Mouse (Mus musculus) embryonic facial prominence, embryonic 12.5 days (tissue): ENCODE measurements around the gene Gna15. TPM values are rescaled to one million over a fixed set of nuclear protein-coding genes. Genes with fewer than 3 reads are reported as not detected.

Experiments
- ATAC-seq: fragments of 200-750 bp; cut with Nextera tagmentation; 2 replicates; pipeline ENCODE4 v1.8.0; 2017; ENCODE audit not compliant: insufficient number of reproducible peaks, insufficient read depth, low FRiP score, low TSS enrichment
- H3K27ac ChIP-seq: fragments of 300-500 bp; sonication (generic); 2 replicates; pipeline ENCODE4 v1.5.1; 2016; ENCODE audit warnings: mild to moderate bottlenecking
- H3K27me3 ChIP-seq: fragments of 300-500 bp; sonication (generic); 2 replicates; pipeline ENCODE4 v1.6.1; 2016; ENCODE audit warnings: mild to moderate bottlenecking, moderate library complexity
- H3K36me3 ChIP-seq: fragments of 300-500 bp; sonication (generic); 2 replicates; pipeline ENCODE4 v1.6.1; 2016; ENCODE audit warnings: mild to moderate bottlenecking
- H3K4me1 ChIP-seq: fragments of 300-500 bp; sonication (generic); 2 replicates; pipeline ENCODE4 v1.6.1; 2016
- H3K4me2 ChIP-seq: fragments of 300-500 bp; sonication (generic); replicated peaks from 2 replicates; pipeline ENCODE4 v1.6.1; 2016; ENCODE audit warnings: mild to moderate bottlenecking, moderate library complexity
- H3K4me3 ChIP-seq: fragments of 300-500 bp; sonication (generic); 2 replicates; pipeline ENCODE4 v1.5.1; 2016; ENCODE audit warnings: mild to moderate bottlenecking
- H3K9ac ChIP-seq: fragments of 300-500 bp; sonication (generic); 2 replicates; pipeline ENCODE4 v1.6.1; 2016; ENCODE audit warnings: mild to moderate bottlenecking, moderate library complexity
- H3K9me3 ChIP-seq: fragments of 300-500 bp; sonication (generic); 2 replicates; pipeline ENCODE4 v1.6.1; 2016; ENCODE audit warnings: mild to moderate bottlenecking, moderate library complexity
- WGBS: fragments of 180-500 bp; shearing (Covaris S2); methylation state at CpG from one replicate; pipeline ENCODE4 v1.1.7; 2016; 5-methylcytosine and 5-hydroxymethylcytosine counted together
- polyA plus RNA-seq: library from polyadenylated mRNA; unstranded; fragments of >200 nt; fragmentation: Nextera tagmentation; extraction: Ambion mirVana; gene quantifications from 2 replicates; pipeline ENCODE4 v1.2.1, GENCODE M21; 2016

Gna15 gene
- polyA plus RNA-seq, 1 experiment from 2014 or later = 0.86 TPM

DNA sequence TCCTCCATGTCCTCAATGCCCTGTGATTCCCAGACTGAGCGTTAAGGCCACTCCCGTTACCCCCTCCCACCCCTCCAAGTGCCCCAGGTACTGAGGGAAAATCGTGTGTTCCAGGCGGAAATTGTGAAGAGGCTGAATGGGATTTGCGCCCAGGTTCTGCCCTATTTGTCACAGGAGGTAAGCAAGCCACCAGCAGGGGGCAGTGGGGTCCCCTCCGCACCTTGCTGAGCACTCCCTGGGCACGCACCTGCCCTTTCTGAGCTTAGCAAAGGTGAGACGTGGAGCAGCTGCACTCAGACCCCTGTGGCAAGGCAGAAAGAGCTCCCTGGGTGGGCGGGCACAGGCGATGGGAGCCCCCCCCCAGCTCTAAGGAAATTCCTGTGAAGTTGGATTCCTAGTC lies 40.7 kb upstream of the Gna15 start:
- H3K9ac ChIP-seq = no peak overlapping the region
- H3K27ac ChIP-seq = peak overlapping the region; percentile 38; the same call in 1 of the 2 replicates
- WGBS = 9% methylated on average over 10 of the region's 10 CpGs
- peaks cover 38% of the 10 kb centered on the region for H3K36me3 ChIP-seq
- no peak for ATAC-seq
- no peak overlapping the region for H3K4me2 ChIP-seq
- peaks cover 75% of the 10 kb centered on the region for H3K4me1 ChIP-seq
- H3K4me3 ChIP-seq = no peak overlapping the region
- no peaks in the 10 kb centered on the region for H3K27me3 ChIP-seq
- H3K9me3 ChIP-seq = no peaks in the 10 kb centered on the region

- Histone ChIP-seq H3K9ac (peak overlapping the region; percentile 37; the same call in 1 of the 2 replicates), H3K4me1 (peaks cover 70% of the 10 kb centered on the region), H3K27me3 (no peaks in the 10 kb centered on the region)
These were observed 40.2 kb upstream of the Gna15 start for GRCm38 (mm10) chr10:81564216-81564615.

GRCm38 (mm10) chr10:81563481-81563880 lies 39.5 kb upstream of the Gna15 start:
- Histone ChIP-seq H3K4me2 (peak overlapping the region; percentile 42; the same call in 1 of the 2 replicates), H3K27ac (peak overlapping the region; percentile 51; the same call in 1 of the 2 replicates), H3K36me3 (peaks cover 38% of the 10 kb centered on the region), H3K4me3 (0 out of 2 replicates have a peak overlapping the region, but pooled peaks have one; percentile 16), H3K4me1 (peaks cover 67% of the 10 kb centered on the region), H3K9me3 (no peaks in the 10 kb centered on the region), H3K27me3 (no peaks in the 10 kb centered on the region), H3K9ac (no peak overlapping the region)
- 18% methylated on average over 6 of the region's 6 CpGs for WGBS
- no peak for ATAC-seq

More at GRCm38 (mm10) chr10:81564216-81564615, 40.2 kb upstream of the Gna15 start:
- peaks cover 38% of the 10 kb centered on the region for H3K36me3 ChIP-seq
- peak overlapping the region; percentile 72 for H3K27ac ChIP-seq
- 5% methylated on average over 10 of the region's 10 CpGs for WGBS
- H3K4me2 ChIP-seq = peak overlapping the region; percentile 42
- no peak for ATAC-seq
- no peaks in the 10 kb centered on the region for H3K9me3 ChIP-seq
- H3K4me3 ChIP-seq = peak overlapping the region; percentile 16

DNA sequence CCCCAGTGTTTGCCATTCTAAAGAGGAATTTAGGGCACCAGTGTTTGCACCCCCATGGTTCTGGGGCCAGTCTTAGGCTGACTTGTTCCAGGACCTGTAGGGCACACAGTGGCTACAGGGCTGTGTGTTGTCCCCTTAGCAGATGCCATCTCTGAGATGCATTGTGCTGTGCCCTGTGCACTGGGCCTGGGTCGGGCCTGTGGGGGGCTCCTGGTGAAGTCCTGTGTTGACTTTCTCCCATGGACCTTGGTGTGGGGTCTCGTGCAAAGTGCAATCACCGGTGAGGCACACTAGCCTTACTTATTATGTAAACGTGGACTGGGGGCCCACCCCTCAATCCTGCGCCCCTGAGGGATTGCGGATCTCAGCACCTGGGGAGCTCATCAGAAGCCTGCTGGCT lies 38.4 kb upstream of the Gna15 start:
- no peak overlapping the region for H3K4me2 ChIP-seq
- no peak overlapping the region for H3K4me3 ChIP-seq
- WGBS = 76% methylated on average over 6 of the region's 6 CpGs
- H3K4me1 ChIP-seq = peaks cover 57% of the 10 kb centered on the region
- ATAC-seq = no peak
- H3K9me3 ChIP-seq = no peaks in the 10 kb centered on the region
- no peak overlapping the region for H3K9ac ChIP-seq
- H3K27ac ChIP-seq = no peak overlapping the region
- peaks cover 38% of the 10 kb centered on the region for H3K36me3 ChIP-seq
- no peaks in the 10 kb centered on the region for H3K27me3 ChIP-seq

DNA sequence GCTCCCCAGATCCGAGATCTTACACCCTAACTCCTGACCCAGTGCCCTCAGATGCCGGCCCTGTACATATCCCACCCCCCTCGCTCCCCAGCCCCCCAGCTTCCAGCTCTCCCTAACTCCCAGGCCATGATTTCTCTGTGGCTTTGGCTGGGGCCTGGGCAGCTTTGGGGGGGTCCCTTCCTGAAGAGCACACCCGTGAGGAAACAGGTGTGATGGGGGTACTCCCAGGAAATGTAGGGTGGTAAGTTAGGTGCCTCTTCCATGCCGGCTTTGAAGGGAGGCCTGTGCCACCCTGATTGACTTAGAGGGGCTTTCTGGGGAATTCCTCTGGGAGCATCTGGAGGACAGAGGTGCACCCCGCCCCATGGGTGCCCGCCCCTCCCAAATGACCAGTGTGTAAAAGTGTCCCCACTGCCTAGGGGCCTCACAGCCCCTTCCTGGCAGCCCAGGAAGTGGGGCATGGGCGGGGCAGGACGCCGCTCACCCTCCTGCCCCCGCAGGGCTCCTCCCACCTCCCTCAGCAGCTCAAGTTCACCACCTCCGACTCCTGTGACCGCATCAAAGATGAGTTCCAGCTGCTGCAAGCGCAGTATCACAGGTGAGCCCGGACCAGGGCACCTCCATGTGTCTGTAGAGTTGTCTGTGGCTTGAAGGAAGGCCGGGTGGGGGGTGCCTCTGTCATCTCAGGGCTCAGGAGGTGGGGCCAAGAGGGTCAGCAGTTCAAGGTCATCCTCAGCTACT lies 36.9 kb upstream of the Gna15 start:
- Histone ChIP-seq H3K4me1 (peaks cover 54% of the 10 kb centered on the region), H3K9me3 (no peaks in the 10 kb centered on the region), H3K4me3 (peak overlapping the region; percentile 96), H3K9ac (peak overlapping the region; percentile 98), H3K4me2 (peak overlapping the region; percentile 91), H3K27ac (peak overlapping the region; percentile 93), H3K27me3 (no peaks in the 10 kb centered on the region), H3K36me3 (peaks cover 25% of the 10 kb centered on the region)
- 11% methylated on average over 16 of the region's 16 CpGs for WGBS
- ATAC-seq = no peak

DNA sequence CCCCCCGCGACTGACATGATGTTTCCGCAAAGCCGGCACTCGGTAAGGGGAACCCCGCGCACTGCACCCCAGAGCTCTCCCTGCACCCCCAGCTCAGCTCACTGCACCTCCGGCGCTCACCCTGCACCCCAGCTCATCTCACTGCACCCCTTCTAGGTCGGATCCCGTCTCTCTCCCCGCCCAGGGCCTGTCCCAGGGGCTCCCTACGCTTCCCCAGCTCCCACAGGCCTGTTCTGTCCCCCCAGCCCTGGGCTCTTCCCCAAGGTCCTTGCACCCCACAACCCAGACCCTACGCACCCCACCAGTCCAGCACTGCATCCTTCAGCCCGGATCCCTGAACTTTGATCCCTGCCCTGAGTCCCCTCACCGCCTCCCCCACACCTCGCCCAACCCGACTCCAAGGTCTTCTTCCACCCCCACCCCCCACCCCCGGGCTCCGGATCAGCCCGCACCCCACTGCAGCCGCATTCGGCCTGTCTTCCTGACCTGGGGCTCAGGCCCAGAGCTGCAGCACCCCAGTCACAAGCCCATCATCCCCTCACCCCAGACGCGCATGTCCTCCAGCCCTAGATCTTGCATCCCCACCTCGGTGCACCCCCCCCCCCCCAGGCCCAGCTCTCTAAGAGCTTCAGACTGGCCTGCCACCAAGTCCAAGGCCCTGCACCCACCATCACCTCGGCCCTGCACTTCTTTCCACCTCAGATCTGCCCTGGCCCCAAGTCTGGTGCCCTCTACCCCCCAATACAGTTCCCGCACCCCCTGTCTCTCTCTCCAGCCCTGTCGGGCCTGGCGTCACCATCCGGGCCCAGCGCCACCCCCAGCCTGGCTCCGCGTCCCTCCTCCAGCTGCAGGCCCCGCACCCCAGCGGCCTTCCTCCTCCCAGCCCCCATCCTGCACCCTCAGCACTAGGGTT lies 35.9 kb upstream of the Gna15 start:
- Histone ChIP-seq H3K4me1 (peaks cover 45% of the 10 kb centered on the region), H3K9me3 (no peaks in the 10 kb centered on the region), H3K27ac (peak overlapping the region; percentile 93), H3K4me3 (peak overlapping the region; percentile 96), H3K36me3 (peaks cover 15% of the 10 kb centered on the region), H3K27me3 (no peaks in the 10 kb centered on the region), H3K9ac (peak overlapping the region; percentile 98), H3K4me2 (peak overlapping the region; percentile 91)
- no peak for ATAC-seq
- WGBS = 1% methylated on average over 32 of the region's 36 CpGs

DNA sequence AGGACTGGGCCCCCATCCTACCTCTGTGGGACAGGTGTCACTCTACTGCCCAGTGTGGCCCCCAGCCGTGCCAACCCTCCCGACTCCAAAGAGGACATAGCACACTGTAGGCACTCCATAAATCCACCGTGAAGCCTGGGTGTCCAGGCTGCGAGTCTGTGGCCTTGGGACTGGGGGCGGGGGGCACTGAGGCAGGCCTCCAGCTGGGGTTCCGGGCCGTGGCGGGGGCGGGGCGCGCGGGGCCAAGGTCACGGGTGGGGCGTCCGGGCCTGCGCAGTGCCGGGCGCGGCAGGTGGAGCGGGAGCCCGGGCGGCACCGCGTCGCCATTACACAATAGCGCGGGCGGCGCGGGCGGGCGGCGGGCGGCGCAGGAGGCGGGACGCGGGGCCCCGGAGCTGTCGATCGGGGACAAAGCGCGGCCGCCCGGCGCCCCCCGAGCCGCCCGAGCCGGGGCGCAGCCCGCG lies 35.2 kb upstream of the Gna15 start, which contains the start of gene Aes:
Aes (plus strand) TSS at position 326 of the 464 bp plus-strand sequence.
- 0 out of 2 replicates have a peak, but pooled peaks have one; percentile 12 for ATAC-seq
- Histone ChIP-seq H3K4me2 (peak within 1 kb of the TSS; percentile 91), H3K36me3 (peaks cover 12% of the 10 kb centered on the region), H3K27ac (peak within 1 kb of the TSS; percentile 93), H3K9me3 (no peaks in the 10 kb centered on the region), H3K9ac (peak within 1 kb of the TSS; percentile 98), H3K27me3 (no peaks in the 10 kb centered on the region), H3K4me3 (peak within 1 kb of the TSS; percentile 96), H3K4me1 (peaks cover 39% of the 10 kb centered on the region)
- WGBS = under 1% methylated on average over 26 of the region's 53 CpGs

DNA sequence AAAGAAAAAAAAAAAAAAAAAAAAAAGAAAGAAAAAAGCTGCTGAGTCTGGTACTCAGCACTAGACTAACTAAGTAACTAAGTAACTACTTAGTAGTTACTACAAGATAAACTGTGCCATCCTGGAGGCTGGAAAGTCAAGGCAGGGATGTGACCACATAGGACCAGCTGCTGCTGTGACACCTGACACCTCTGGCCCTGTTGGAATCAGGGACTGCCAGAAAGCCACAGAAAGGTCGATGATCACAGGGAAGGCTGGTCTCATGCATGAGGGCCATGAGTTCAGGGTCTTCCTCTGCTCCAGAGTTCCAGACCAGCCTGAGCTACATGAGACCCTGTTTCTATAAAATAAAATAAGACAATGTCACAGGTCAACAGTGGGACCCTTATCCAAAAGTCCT lies 33.5 kb upstream of the Gna15 start:
- Histone ChIP-seq H3K4me3 (no peak overlapping the region), H3K4me1 (peaks cover 21% of the 10 kb centered on the region), H3K9me3 (no peaks in the 10 kb centered on the region), H3K36me3 (peaks cover 7% of the 10 kb centered on the region), H3K27ac (no peak overlapping the region), H3K4me2 (no peak overlapping the region), H3K9ac (no peak overlapping the region), H3K27me3 (no peaks in the 10 kb centered on the region)
- 31% methylated on average over 1 of the region's 1 CpGs for WGBS
- ATAC-seq = no peak

DNA sequence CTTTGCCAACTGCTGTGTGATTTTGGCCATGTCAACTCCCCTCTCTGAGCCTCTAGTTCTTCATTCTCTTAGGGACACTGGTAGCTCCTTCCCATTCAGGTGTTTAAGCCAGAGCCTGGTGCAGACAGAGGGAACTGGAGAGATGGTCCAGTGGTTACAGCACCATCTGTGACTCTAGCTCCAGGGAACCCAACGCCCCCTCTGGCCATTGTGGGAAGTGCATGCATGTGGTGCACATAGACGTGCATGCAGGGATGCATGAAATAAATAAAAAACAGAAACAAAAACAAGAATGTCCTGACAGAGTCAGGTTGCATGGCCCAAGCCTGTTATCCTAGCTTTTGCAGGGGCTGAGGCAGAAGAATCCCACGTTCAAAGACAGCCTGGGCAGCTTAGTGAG lies 32.3 kb upstream of the Gna15 start:
- H3K4me2 ChIP-seq = no peak overlapping the region
- 78% methylated on average over 3 of the region's 3 CpGs for WGBS
- H3K9me3 ChIP-seq = no peaks in the 10 kb centered on the region
- no peak overlapping the region for H3K4me3 ChIP-seq
- H3K27me3 ChIP-seq = no peaks in the 10 kb centered on the region
- H3K4me1 ChIP-seq = peaks cover 16% of the 10 kb centered on the region
- ATAC-seq = no peak
- no peak overlapping the region for H3K27ac ChIP-seq
- H3K36me3 ChIP-seq = 0 out of 2 replicates have a peak, but pooled peaks cover 1% of the 10 kb centered on the region
- H3K9ac ChIP-seq = no peak overlapping the region

- no peak for ATAC-seq
- no peaks in the 10 kb centered on the region for H3K36me3 ChIP-seq
- no peak overlapping the region for H3K4me2 ChIP-seq
- H3K4me1 ChIP-seq = peaks cover 7% of the 10 kb centered on the region; the same call in 1 of the 2 replicates
- H3K9me3 ChIP-seq = no peaks in the 10 kb centered on the region
- H3K4me3 ChIP-seq = no peak overlapping the region
- H3K27me3 ChIP-seq = no peaks in the 10 kb centered on the region
- no peak overlapping the region for H3K27ac ChIP-seq
- no peak overlapping the region for H3K9ac ChIP-seq
- 72% methylated on average over 6 of the region's 6 CpGs for WGBS
These were observed 30.1 kb upstream of the Gna15 start for GRCm38 (mm10) chr10:81553807-81554755.
